Mouse (Mus musculus): ENCODE results near the gene Ranbp1. TPM values are rescaled to one million over a fixed set of nuclear protein-coding genes. Genes with fewer than 3 reads are reported as not detected.

Ranbp1 gene
- polyA plus RNA-seq, 1 experiment from 2014 or later: 613 TPM

DNA sequence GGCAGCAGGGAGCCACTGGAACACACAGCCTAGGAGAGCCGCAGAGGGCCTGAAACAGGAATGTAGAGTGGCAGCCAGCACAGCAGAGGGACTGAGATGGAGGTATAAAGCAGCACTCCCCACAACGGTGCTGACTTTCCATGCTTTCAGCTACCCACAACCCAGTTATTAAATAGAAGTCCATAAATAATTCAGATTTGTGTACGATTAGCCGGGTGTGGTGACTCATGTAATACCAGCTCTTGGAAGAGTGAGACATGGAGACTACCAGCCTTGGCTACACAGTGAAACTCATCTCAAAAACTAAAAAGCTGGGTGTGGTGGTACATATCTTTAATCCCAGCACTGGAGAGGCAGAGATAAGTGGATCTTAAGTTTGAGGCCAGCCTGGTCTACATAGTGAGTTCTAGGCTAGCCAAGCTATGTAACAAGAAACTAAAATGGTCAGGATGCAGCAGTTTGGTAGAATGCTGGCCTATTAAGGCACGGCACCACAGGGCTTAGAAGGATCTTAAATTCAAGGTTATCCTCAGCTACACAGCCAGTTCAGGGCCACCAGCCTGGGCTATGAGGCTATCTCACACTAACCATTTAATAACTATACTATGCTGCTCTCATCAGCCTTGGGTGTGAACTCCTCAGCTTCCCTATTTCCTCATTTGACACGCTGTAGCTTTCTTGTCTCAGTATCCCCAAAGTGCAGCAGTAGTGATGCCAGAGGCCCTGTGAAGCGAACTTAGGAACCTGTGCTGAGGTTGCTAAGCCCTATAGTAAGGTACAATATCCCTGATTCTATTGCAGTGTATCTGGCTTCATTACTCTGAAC is 11.6 kb downstream of the Ranbp1 start:
- peaks cover 39% of the 10 kb centered on the region for H3K36me3 ChIP-seq (ENCODE audit: control insufficient read depth, insufficient read depth, low read length)
- no peaks in the 10 kb centered on the region for H3K9me3 ChIP-seq (ENCODE audit: control insufficient read depth, low read depth, low read length)
- no peak overlapping the region for H3K27ac ChIP-seq (ENCODE audit: low read length)
- WGBS: 71% methylated on average over 7 of the region's 7 CpGs
- H3K4me1 ChIP-seq (ENCODE audit: control insufficient read depth, insufficient read depth, low read length): peaks cover 15% of the 10 kb centered on the region
- no peak overlapping the region for H3K9ac ChIP-seq (replicated peaks; ENCODE audit: low read depth, low read length)
- no peak overlapping the region; the same call in 1 of the 2 replicates for H3K4me2 ChIP-seq (replicated peaks; ENCODE audit: low read depth, low read length)
- no peak overlapping the region for H3K4me3 ChIP-seq (ENCODE audit: low read depth, low read length)
- ATAC-seq (ENCODE audit: insufficient number of reproducible peaks, insufficient read depth, low FRiP score, low read depth): no peak
- no peaks in the 10 kb centered on the region for H3K27me3 ChIP-seq (ENCODE audit: control insufficient read depth, insufficient read depth, low read length)

DNA sequence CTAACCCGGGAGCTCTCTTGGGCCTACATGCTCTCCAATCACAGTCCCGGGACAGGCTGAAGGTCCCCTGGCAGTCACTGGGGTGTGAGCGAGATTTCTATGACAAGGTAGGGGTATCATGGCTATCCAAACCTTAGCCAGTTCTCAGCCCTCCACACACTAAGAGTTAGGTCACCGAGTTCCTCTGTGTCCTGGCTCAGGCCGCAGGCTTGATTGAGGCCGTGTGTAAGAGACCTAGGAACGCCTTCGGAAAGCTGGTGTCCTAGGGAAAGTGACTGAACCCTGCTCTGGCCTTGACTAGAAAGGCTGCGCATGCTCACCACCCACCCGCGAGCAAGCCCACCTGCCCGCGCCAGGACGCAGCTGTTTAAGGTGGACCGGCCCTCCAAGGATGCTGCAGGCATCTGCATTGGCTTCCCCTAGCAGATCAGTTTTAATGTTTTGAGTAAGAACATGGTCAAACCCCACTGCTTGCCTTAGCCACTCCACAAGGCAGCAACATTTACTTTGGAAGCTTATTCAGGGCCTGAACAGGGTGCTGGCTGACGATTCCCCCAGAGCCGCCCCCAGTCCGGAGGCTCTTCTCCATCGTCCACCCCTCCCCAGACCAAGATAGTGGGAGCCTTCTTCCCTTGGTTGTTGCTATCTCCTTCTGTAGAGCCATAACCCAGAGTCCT is 13.0 kb downstream of the Ranbp1 start:
- H3K4me2 ChIP-seq (replicated peaks; ENCODE audit: low read depth, low read length): peak overlapping the region; percentile 77
- H3K36me3 ChIP-seq (ENCODE audit: control insufficient read depth, insufficient read depth, low read length): peaks cover 25% of the 10 kb centered on the region
- 2% methylated on average over 19 of the region's 19 CpGs for WGBS
- H3K4me1 ChIP-seq (ENCODE audit: control insufficient read depth, insufficient read depth, low read length): peaks cover 17% of the 10 kb centered on the region
- H3K27me3 ChIP-seq (ENCODE audit: control insufficient read depth, insufficient read depth, low read length): no peaks in the 10 kb centered on the region
- peak overlapping the region; percentile 87 for H3K4me3 ChIP-seq (ENCODE audit: low read depth, low read length)
- H3K9ac ChIP-seq (replicated peaks; ENCODE audit: low read depth, low read length): peak overlapping the region; percentile 85
- H3K27ac ChIP-seq (ENCODE audit: low read length): peak overlapping the region; percentile 90
- no peaks in the 10 kb centered on the region for H3K9me3 ChIP-seq (ENCODE audit: control insufficient read depth, low read depth, low read length)
- peak; percentile 67; the same call in 1 of the 2 replicates for ATAC-seq (ENCODE audit: insufficient number of reproducible peaks, insufficient read depth, low FRiP score, low read depth)

DNA sequence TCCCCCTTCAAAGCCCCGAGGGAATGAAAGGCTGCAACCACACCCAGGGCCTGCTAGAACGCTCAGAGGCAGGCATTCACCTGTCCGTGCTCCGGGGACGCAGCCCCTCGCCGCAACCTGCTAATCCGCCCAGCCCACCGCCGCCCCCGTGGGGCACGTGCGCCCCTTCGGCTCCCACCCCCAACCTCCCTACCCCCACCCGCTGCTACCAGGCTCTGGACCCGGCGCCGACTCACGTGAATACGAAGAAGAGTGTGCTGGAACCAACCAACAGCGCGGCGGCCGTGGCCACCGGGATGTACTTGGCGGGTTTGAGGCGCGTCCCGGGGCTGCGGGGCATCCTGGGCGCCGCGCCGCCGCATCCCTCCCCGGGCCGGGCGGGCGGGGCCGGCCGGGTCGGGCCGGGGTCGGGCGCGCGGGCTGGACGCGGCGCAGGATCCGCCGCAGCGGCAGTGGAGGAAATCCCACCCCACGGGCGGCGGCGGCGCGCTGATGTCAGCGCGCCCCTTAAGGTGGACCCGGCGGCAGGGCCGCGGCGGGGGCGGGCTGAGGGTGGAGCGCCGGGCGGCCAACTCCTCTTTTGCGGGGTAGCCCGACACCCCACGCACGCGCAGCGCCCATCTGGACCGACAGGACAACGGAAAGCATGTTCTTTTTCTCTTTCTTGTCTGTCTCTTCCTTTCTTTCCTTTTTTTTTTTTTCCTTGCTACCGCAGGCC is 13.7 kb downstream of the Ranbp1 start, which contains the start of gene Zdhhc8:
Zdhhc8 (minus strand) TSS at position 466 of the 718 bp plus-strand sequence.
- H3K36me3 ChIP-seq (ENCODE audit: control insufficient read depth, insufficient read depth, low read length): peaks cover 19% of the 10 kb centered on the region
- peak within 1 kb of the TSS; percentile 77 for H3K4me2 ChIP-seq (replicated peaks; ENCODE audit: low read depth, low read length)
- H3K27me3 ChIP-seq (ENCODE audit: control insufficient read depth, insufficient read depth, low read length): no peaks in the 10 kb centered on the region
- peaks cover 17% of the 10 kb centered on the region for H3K4me1 ChIP-seq (ENCODE audit: control insufficient read depth, insufficient read depth, low read length)
- H3K27ac ChIP-seq (ENCODE audit: low read length): peak within 1 kb of the TSS; percentile 90
- H3K4me3 ChIP-seq (ENCODE audit: low read depth, low read length): peak within 1 kb of the TSS; percentile 87
- peak within 1 kb of the TSS; percentile 85 for H3K9ac ChIP-seq (replicated peaks; ENCODE audit: low read depth, low read length)
- WGBS: under 1% methylated on average over 62 of the region's 79 CpGs
- H3K9me3 ChIP-seq (ENCODE audit: control insufficient read depth, low read depth, low read length): no peaks in the 10 kb centered on the region
- ATAC-seq (ENCODE audit: insufficient number of reproducible peaks, insufficient read depth, low FRiP score, low read depth): peak; percentile 88

DNA sequence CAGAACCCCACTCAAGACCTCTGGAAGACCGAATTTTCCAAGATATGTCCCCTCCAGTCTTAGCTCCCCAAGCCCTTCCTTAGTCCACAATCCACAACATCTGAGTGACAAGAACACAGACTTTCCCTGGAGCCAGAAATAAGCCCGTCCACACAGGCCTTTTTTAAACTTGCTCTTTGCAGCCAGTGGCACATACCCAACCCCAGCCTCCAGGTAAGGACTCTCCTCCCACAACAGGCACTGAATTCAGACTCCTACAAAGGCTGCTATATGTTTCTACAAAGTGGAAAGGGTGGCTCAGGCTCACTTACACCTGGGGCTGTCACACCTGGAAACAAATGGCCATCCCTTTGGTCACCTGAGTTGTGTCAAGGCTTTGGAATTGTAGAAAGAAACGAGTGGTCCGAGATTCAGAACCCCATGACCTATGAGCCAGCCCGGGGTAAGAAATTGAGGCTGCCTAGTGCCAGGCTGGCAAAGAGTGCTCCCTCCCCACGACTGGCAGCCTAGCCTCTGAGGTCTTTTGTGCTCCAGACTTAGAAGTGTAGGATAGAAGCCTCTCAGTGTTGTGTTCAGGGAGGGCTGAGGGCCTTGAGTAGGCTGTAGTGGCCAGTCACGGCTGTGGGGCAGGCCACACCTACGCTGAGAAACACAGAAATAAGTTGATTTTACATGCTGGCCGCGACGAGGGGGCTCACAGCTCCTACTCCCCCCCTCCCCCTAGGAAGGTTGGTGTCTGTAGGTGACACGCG is 14.4 kb downstream of the Ranbp1 start:
- Histone ChIP-seq H3K9me3 (ENCODE audit: control insufficient read depth, low read depth, low read length) (no peaks in the 10 kb centered on the region), H3K9ac (replicated peaks; ENCODE audit: low read depth, low read length) (peak overlapping the region; percentile 85), H3K4me2 (replicated peaks; ENCODE audit: low read depth, low read length) (peak overlapping the region; percentile 77), H3K27ac (ENCODE audit: low read length) (peak overlapping the region; percentile 68; the same call in 1 of the 2 replicates), H3K4me3 (ENCODE audit: low read depth, low read length) (peak overlapping the region; percentile 87), H3K4me1 (ENCODE audit: control insufficient read depth, insufficient read depth, low read length) (peaks cover 17% of the 10 kb centered on the region), H3K36me3 (ENCODE audit: control insufficient read depth, insufficient read depth, low read length) (peaks cover 14% of the 10 kb centered on the region), H3K27me3 (ENCODE audit: control insufficient read depth, insufficient read depth, low read length) (no peaks in the 10 kb centered on the region)
- 14% methylated on average over 13 of the region's 13 CpGs for WGBS
- ATAC-seq (ENCODE audit: insufficient number of reproducible peaks, insufficient read depth, low FRiP score, low read depth): no peak

DNA sequence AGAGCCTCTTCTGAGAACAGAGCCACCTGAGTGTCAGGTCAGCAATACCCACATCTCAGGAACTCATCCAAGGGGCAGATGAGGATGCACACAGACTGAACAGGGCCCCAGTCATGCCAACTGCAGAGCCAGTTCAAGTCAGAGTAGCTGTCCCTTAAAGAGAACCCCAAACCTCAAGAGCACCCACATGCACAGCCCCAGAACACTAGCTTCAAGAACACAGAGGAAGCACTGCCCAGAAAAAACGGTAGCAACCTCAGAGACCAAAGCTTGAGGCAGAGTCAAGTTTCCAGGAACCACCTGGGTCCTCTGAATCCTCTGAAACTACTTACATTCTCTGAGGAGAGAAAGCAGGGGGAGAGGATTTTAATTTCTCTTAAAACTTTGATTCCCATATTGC is 15.1 kb downstream of the Ranbp1 start:
- Histone ChIP-seq H3K27ac (ENCODE audit: low read length) (no peak overlapping the region), H3K9ac (replicated peaks; ENCODE audit: low read depth, low read length) (no peak overlapping the region), H3K27me3 (ENCODE audit: control insufficient read depth, insufficient read depth, low read length) (no peaks in the 10 kb centered on the region), H3K9me3 (ENCODE audit: control insufficient read depth, low read depth, low read length) (no peaks in the 10 kb centered on the region), H3K4me3 (ENCODE audit: low read depth, low read length) (no peak overlapping the region; the same call in 1 of the 2 replicates), H3K4me2 (replicated peaks; ENCODE audit: low read depth, low read length) (peak overlapping the region; percentile 77), H3K4me1 (ENCODE audit: control insufficient read depth, insufficient read depth, low read length) (peaks cover 17% of the 10 kb centered on the region), H3K36me3 (ENCODE audit: control insufficient read depth, insufficient read depth, low read length) (peaks cover 10% of the 10 kb centered on the region)
- no peak for ATAC-seq (ENCODE audit: insufficient number of reproducible peaks, insufficient read depth, low FRiP score, low read depth)
- WGBS: 45% methylated on average over 1 of the region's 1 CpGs

DNA sequence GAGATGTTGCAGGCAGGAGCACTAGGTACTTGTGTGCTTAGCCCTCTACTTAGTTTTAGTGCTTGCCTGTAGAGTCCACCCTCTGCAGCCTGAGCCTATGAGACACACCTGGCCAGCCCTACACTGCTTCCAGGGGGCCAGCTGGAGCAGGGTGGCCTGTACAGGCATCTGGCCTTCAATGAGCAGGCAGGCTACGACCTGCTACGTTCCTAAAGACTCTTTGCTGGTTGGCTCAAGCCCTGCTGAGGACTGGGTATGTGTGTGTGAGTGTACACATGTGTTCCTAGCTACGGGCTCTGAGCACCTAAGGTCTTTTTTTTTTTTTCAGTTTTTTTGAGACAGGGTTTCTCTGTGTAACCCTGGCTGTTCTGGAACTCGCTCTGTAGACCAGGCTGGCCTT is 17.1 kb downstream of the Ranbp1 start:
- no peaks in the 10 kb centered on the region for H3K9me3 ChIP-seq (ENCODE audit: control insufficient read depth, low read depth, low read length)
- peaks cover 17% of the 10 kb centered on the region for H3K4me1 ChIP-seq (ENCODE audit: control insufficient read depth, insufficient read depth, low read length)
- no peaks in the 10 kb centered on the region for H3K27me3 ChIP-seq (ENCODE audit: control insufficient read depth, insufficient read depth, low read length)
- WGBS: 68% methylated on average over 4 of the region's 4 CpGs
- H3K4me3 ChIP-seq (ENCODE audit: low read depth, low read length): no peak overlapping the region
- peaks cover 11% of the 10 kb centered on the region; the same call in 1 of the 2 replicates for H3K36me3 ChIP-seq (ENCODE audit: control insufficient read depth, insufficient read depth, low read length)
- ATAC-seq (ENCODE audit: insufficient number of reproducible peaks, insufficient read depth, low FRiP score, low read depth): no peak
- H3K4me2 ChIP-seq (replicated peaks; ENCODE audit: low read depth, low read length): no peak overlapping the region
- no peak overlapping the region for H3K9ac ChIP-seq (replicated peaks; ENCODE audit: low read depth, low read length)
- no peak overlapping the region for H3K27ac ChIP-seq (ENCODE audit: low read length)

DNA sequence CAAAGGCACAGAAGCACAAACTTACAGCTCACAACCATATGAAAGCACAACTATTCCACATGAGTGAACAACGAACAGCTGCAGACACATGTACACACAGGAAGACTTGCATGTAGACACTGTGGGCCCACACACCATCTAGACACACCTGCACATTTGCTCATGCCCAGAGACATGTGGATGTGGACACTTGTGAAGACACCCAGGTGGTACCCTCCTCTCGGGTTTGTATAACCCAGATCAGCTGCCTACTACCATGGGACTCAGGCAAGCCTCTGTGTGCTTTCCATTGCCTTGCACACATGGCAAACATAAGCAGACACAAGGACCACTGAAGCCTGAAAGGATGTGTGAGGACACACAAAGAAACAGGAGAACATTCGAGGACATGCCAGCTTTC is 17.5 kb downstream of the Ranbp1 start:
- peaks cover 11% of the 10 kb centered on the region for H3K36me3 ChIP-seq (ENCODE audit: control insufficient read depth, insufficient read depth, low read length)
- H3K27ac ChIP-seq (ENCODE audit: low read length): no peak overlapping the region
- no peaks in the 10 kb centered on the region for H3K27me3 ChIP-seq (ENCODE audit: control insufficient read depth, insufficient read depth, low read length)
- WGBS: 92% methylated on average over 3 of the region's 3 CpGs
- H3K9me3 ChIP-seq (ENCODE audit: control insufficient read depth, low read depth, low read length): no peaks in the 10 kb centered on the region
- no peak overlapping the region for H3K4me2 ChIP-seq (replicated peaks; ENCODE audit: low read depth, low read length)
- ATAC-seq (ENCODE audit: insufficient number of reproducible peaks, insufficient read depth, low FRiP score, low read depth): no peak
- no peak overlapping the region for H3K4me3 ChIP-seq (ENCODE audit: low read depth, low read length)
- H3K4me1 ChIP-seq (ENCODE audit: control insufficient read depth, insufficient read depth, low read length): peaks cover 15% of the 10 kb centered on the region
- no peak overlapping the region for H3K9ac ChIP-seq (replicated peaks; ENCODE audit: low read depth, low read length)
